In the genomic region with DNA sequence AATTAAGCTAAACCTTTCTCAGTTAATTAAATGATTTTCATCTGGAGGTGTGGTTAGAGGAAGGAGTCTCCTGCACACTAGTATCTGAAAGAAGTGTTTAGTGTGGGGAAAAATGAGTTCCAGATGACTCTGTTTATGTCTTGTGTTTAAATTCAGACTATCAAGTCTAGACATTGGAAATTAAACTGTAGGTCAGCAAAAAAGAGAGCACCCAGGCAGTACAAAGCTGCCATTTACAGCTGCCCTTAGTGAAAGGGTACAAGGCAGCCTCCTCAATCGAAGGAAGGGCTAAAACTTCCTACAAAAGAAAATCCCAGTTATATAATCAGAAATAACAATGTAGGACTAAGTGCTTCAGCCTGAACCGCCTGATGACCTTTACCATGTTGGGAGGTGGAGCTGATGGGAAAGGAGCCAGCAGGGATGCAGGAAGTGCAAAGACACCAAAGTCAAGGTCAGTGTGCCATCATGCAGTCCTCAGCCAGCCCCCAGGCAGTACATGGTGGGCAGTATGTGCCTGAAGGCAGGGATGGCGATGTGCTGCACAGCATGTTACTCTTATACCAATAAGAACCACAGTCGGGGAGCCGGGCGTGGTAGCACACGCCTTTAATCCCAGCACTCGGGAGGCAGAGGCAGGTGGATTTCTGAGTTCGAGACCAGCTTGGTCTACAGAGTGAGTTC, we compare ENCODE assay signal across 11 mouse cellular contexts.
DNase-seq lines count a peak whose midpoint lies in the region; ATAC-seq lines count a peak whose summit lies in the region.
"Had no signal": no experiment of that assay in that cellular context is flagged by ENCODE, and none has a peak within 500 bp of the region (broad histone marks: within the 10 kb centered on the region; RNA-seq: fewer than 3 reads in every experiment).

No protein-coding gene starts in this region.

- WGBS in heart, embryonic 11.5 days (ENCODE audit: insufficient replicate concordance) = 83% methylated on average over 9 of the region's 9 CpGs
- WGBS in lung, embryonic 15.5 days = 76% methylated on average over 9 of the region's 9 CpGs
- 64% methylated on average over 9 of the region's 9 CpGs for WGBS in embryonic facial prominence, embryonic 13.5 days
- WGBS in stomach, embryonic 16.5 days = 76% methylated on average over 9 of the region's 9 CpGs
- 81% methylated on average over 9 of the region's 9 CpGs for WGBS in forebrain, embryonic 12.5 days

- H3K36me3 ChIP-seq in heart, embryonic 11.5 days (ENCODE audit: control insufficient read depth, insufficient read depth, low read length) = no peaks in the 10 kb centered on the region
- H3K36me3 ChIP-seq in lung, embryonic 15.5 days = no peaks in the 10 kb centered on the region
- no peaks in the 10 kb centered on the region for H3K36me3 ChIP-seq in embryonic facial prominence, embryonic 13.5 days
- H3K36me3 ChIP-seq in stomach, embryonic 16.5 days (ENCODE audit: control insufficient read depth, insufficient read depth, low read length) = no peaks in the 10 kb centered on the region
- no peaks in the 10 kb centered on the region for H3K36me3 ChIP-seq in forebrain, embryonic 12.5 days (replicated peaks)

- H3K27ac ChIP-seq in heart, embryonic 11.5 days (ENCODE audit: low read depth, low read length) = peak overlapping the region; percentile 51
- peak overlapping the region; percentile 53 for H3K27ac ChIP-seq in lung, embryonic 15.5 days
- H3K27ac ChIP-seq in embryonic facial prominence, embryonic 13.5 days = peak overlapping the region; percentile 77
- peak overlapping the region; percentile 3; the same call in 1 of the 2 replicates for H3K27ac ChIP-seq in stomach, embryonic 16.5 days (ENCODE audit: low read length)
- no peak overlapping the region for H3K27ac ChIP-seq in forebrain, embryonic 12.5 days

- no peak overlapping the region for H3K9ac ChIP-seq in heart, embryonic 11.5 days (ENCODE audit: low read depth, low read length)
- no peak overlapping the region for H3K9ac ChIP-seq in lung, embryonic 15.5 days
- H3K9ac ChIP-seq in embryonic facial prominence, embryonic 13.5 days = no peak overlapping the region
- H3K9ac ChIP-seq in stomach, embryonic 16.5 days (ENCODE audit: low read length) = no peak overlapping the region
- H3K9ac ChIP-seq in forebrain, embryonic 12.5 days = no peak overlapping the region

- no peak for DNase-seq in heart, postnatal 36 days
- DNase-seq in lung, postnatal 14 days = no peak
- no peak for DNase-seq in adrenal gland, adult (ENCODE audit: inconsistent age in 2 of 2, low spot score in 1 of 2)
- DNase-seq: left cerebral cortex, postnatal 4 days had no signal

- no peak overlapping the region for H3K4me2 ChIP-seq in heart, embryonic 11.5 days
- no peak overlapping the region for H3K4me2 ChIP-seq in lung, embryonic 15.5 days
- H3K4me2 ChIP-seq in embryonic facial prominence, embryonic 13.5 days = peak overlapping the region; percentile 5; the same call in 1 of the 2 replicates
- H3K4me2 ChIP-seq in stomach, embryonic 16.5 days (ENCODE audit: low read depth, low read length) = no peak overlapping the region
- no peak overlapping the region for H3K4me2 ChIP-seq in forebrain, embryonic 12.5 days

- no peaks in the 10 kb centered on the region for H3K27me3 ChIP-seq in heart, embryonic 11.5 days (ENCODE audit: control insufficient read depth, insufficient read depth, low read length)
- no peaks in the 10 kb centered on the region for H3K27me3 ChIP-seq in lung, embryonic 15.5 days
- H3K27me3 ChIP-seq in embryonic facial prominence, embryonic 13.5 days = no peaks in the 10 kb centered on the region
- no peaks in the 10 kb centered on the region for H3K27me3 ChIP-seq in stomach, embryonic 16.5 days (ENCODE audit: control insufficient read depth, insufficient read depth, low read length)
- no peaks in the 10 kb centered on the region for H3K27me3 ChIP-seq in forebrain, embryonic 12.5 days
- H3K27me3 ChIP-seq: CH12.LX had no signal

- peaks cover 2% of the 10 kb centered on the region; the same call in 1 of the 2 replicates for H3K4me1 ChIP-seq in heart, embryonic 11.5 days (ENCODE audit: control insufficient read depth, insufficient read depth, low read length)
- H3K4me1 ChIP-seq in lung, embryonic 15.5 days = peaks cover 15% of the 10 kb centered on the region
- H3K4me1 ChIP-seq in embryonic facial prominence, embryonic 13.5 days = peaks cover 46% of the 10 kb centered on the region
- H3K4me1 ChIP-seq in stomach, embryonic 16.5 days (ENCODE audit: control insufficient read depth, insufficient read depth, low read length) = no peaks in the 10 kb centered on the region
- H3K4me1 ChIP-seq in forebrain, embryonic 12.5 days = peaks cover 8% of the 10 kb centered on the region; the same call in 1 of the 2 replicates

- intact Hi-C loops in heart, postnatal 36 days (cut with DNase I) = no loop called here

- no peak overlapping the region for H3K4me3 ChIP-seq in heart, embryonic 11.5 days (ENCODE audit: low read depth, low read length)
- H3K4me3 ChIP-seq in lung, embryonic 15.5 days = no peak overlapping the region
- H3K4me3 ChIP-seq in embryonic facial prominence, embryonic 13.5 days = no peak overlapping the region
- no peak overlapping the region for H3K4me3 ChIP-seq in stomach, embryonic 16.5 days (replicated peaks; ENCODE audit: low read length)
- no peak overlapping the region for H3K4me3 ChIP-seq in forebrain, embryonic 12.5 days (replicated peaks)

- ATAC-seq in heart, embryonic 11.5 days (replicated peaks; ENCODE audit: insufficient number of reproducible peaks, low FRiP score, low TSS enrichment) = no peak
- ATAC-seq in lung, embryonic 15.5 days (ENCODE audit: borderline replicate concordance, extremely low read depth, low FRiP score, low TSS enrichment) = no peak
- ATAC-seq in embryonic facial prominence, embryonic 13.5 days (ENCODE audit: insufficient number of reproducible peaks, insufficient read depth, low FRiP score, low TSS enrichment, low read depth) = 0 out of 2 replicates have a peak, but pooled peaks have one; percentile 60
- ATAC-seq in stomach, embryonic 16.5 days (ENCODE audit: insufficient read depth, low FRiP score) = no peak; the same call in 1 of the 2 replicates
- ATAC-seq in forebrain, embryonic 12.5 days (ENCODE audit: low FRiP score) = no peak
- ATAC-seq: hindbrain, embryonic 16.5 days had no signal

- no peaks in the 10 kb centered on the region for H3K9me3 ChIP-seq in heart, embryonic 11.5 days (replicated peaks; ENCODE audit: control insufficient read depth, low read length)
- H3K9me3 ChIP-seq in lung, embryonic 15.5 days = no peaks in the 10 kb centered on the region
- no peaks in the 10 kb centered on the region for H3K9me3 ChIP-seq in embryonic facial prominence, embryonic 13.5 days
- H3K9me3 ChIP-seq in stomach, embryonic 16.5 days (replicated peaks; ENCODE audit: control insufficient read depth, low read length) = no peaks in the 10 kb centered on the region
- no peaks in the 10 kb centered on the region for H3K9me3 ChIP-seq in forebrain, embryonic 12.5 days
